Mouse (Mus musculus) CH12.LX (cell line): ENCODE data around the gene Svep1. TPM values are rescaled to one million over a fixed set of nuclear protein-coding genes. Genes with fewer than 3 reads are reported as not detected.

ENCODE experiments used
- DNase-seq: peaks from one replicate; pipeline ENCODE4 v3.0.0-alpha.2; 2013; ENCODE audit errors: extremely low read depth
- H3K27ac ChIP-seq: 2 replicates; pipeline ENCODE4 v1.5.1; 2012; ENCODE audit warnings: low read depth, mild to moderate bottlenecking, control low read depth, moderate library complexity; ENCODE audit not compliant: insufficient read depth
- H3K27me3 ChIP-seq: replicated peaks from 2 replicates; pipeline ENCODE3; 2012; ENCODE audit warnings: inconsistent platforms
- H3K36me3 ChIP-seq, 2 experiments: replicated peaks in 1 of 2; 2 replicates each; pipeline versions ENCODE3 to v1.6.1; 2012; ENCODE audit warnings: inconsistent platforms in 1 of 2, low read length in 1 of 2, mild to moderate bottlenecking in 1 of 2, mixed read lengths in 1 of 2, moderate library complexity in 1 of 2; ENCODE audit not compliant: control insufficient read depth in 1 of 2, insufficient read depth in 1 of 2
- H3K4me1 ChIP-seq, 2 experiments: 2 replicates each; pipeline ENCODE4 v1.6.1; 2012; ENCODE audit warnings: inconsistent platforms in 1 of 2, moderate library complexity in 1 of 2; ENCODE audit not compliant: insufficient read depth in 2 of 2, control insufficient read depth in 1 of 2
- H3K4me2 ChIP-seq: 2 replicates; pipeline ENCODE4 v1.6.1; 2012; ENCODE audit warnings: low read depth, mild to moderate bottlenecking, control low read depth; ENCODE audit not compliant: poor library complexity, insufficient read depth, severe bottlenecking
- H3K4me3 ChIP-seq, 3 experiments: fragments of 150-350 bp in 1 of 3; sonication (generic) in 1 of 3; replicated peaks in 1 of 3; 2 replicates each; pipeline versions ENCODE3 to v1.5.1; 2011 to 2012; ENCODE audit warnings: low read depth in 2 of 3, low read length in 2 of 3, mild to moderate bottlenecking in 2 of 3, moderate library complexity in 2 of 3, control low read depth in 1 of 3, improper control_type of control experiment in 1 of 3, inconsistent platforms in 1 of 3, mixed read lengths in 1 of 3; ENCODE audit not compliant: poor library complexity in 1 of 3
- H3K79me2 ChIP-seq: replicated peaks from 2 replicates; pipeline ENCODE4 v1.6.1; 2012; ENCODE audit warnings: mild to moderate bottlenecking, moderate library complexity; ENCODE audit not compliant: control insufficient read depth, poor library complexity, insufficient read depth, severe bottlenecking; ENCODE audit errors: extremely low read depth
- H3K9ac ChIP-seq: 2 replicates; pipeline ENCODE4 v1.6.1; 2012; ENCODE audit warnings: low read depth, mild to moderate bottlenecking, control low read depth, moderate library complexity; ENCODE audit not compliant: insufficient read depth
- H3K9me3 ChIP-seq: replicated peaks from 2 replicates; pipeline ENCODE3; 2012; ENCODE audit warnings: low read length, inconsistent platforms, mixed read lengths
- BHLHE40 ChIP-seq: IDR thresholded peaks from 2 replicates; pipeline ENCODE4 v1.6.1; 2011; ENCODE audit warnings: mild to moderate bottlenecking, low read depth, low read length, improper control_type of control experiment
- CTCF ChIP-seq, 2 experiments: IDR thresholded peaks in 1 of 2; conservative IDR thresholded peaks in 1 of 2; 2 replicates each; pipeline ENCODE4 v1.5.1; 2011 to 2012; ENCODE audit warnings: low read depth in 2 of 2, low read length in 2 of 2, improper control_type of control experiment in 1 of 2, inconsistent platforms in 1 of 2, mild to moderate bottlenecking in 1 of 2, moderate library complexity in 1 of 2
- E2F4 ChIP-seq: IDR thresholded peaks from 2 replicates; pipeline ENCODE4 v1.6.1; 2011; ENCODE audit warnings: low read depth, low read length, improper control_type of control experiment; ENCODE audit not compliant: insufficient replicate concordance
- ELF1 ChIP-seq: IDR thresholded peaks from 2 replicates; pipeline ENCODE4 v1.6.1; 2014; ENCODE audit warnings: low read depth, mild to moderate bottlenecking, inconsistent platforms, low read length, improper control_type of control experiment
- GABPA ChIP-seq: IDR thresholded peaks from 2 replicates; pipeline ENCODE4 v1.6.1; 2012; ENCODE audit warnings: low read depth, low read length, improper control_type of control experiment, inconsistent platforms; ENCODE audit not compliant: insufficient replicate concordance
- JUND ChIP-seq: conservative IDR thresholded peaks from 2 replicates; pipeline ENCODE4 v1.6.1; 2011; ENCODE audit warnings: low read depth, low read length, improper control_type of control experiment
- MAFK ChIP-seq: IDR thresholded peaks from 2 replicates; pipeline ENCODE4 v1.6.1; 2011; ENCODE audit warnings: low read length, improper control_type of control experiment; ENCODE audit not compliant: insufficient replicate concordance
- MAZ ChIP-seq: IDR thresholded peaks from 2 replicates; pipeline ENCODE4 v1.6.1; 2012; ENCODE audit warnings: low read depth, mild to moderate bottlenecking, inconsistent platforms, low read length, improper control_type of control experiment, moderate library complexity
- MEF2A ChIP-seq: IDR thresholded peaks from 2 replicates; pipeline ENCODE4 v1.6.1; 2014; ENCODE audit warnings: low read depth, mild to moderate bottlenecking, inconsistent platforms, low read length, improper control_type of control experiment, borderline replicate concordance
- NRF1 ChIP-seq: IDR thresholded peaks from 2 replicates; pipeline ENCODE4 v1.6.1; 2014; ENCODE audit warnings: low read depth, mild to moderate bottlenecking, inconsistent platforms, low read length, improper control_type of control experiment, moderate library complexity
- POLR2AphosphoS2 ChIP-seq: IDR thresholded peaks from 2 replicates; pipeline ENCODE4 v1.6.1; 2011; ENCODE audit warnings: low read depth, low read length, improper control_type of control experiment
- RAD21 ChIP-seq: IDR thresholded peaks from 2 replicates; pipeline ENCODE4 v1.6.1; 2011; ENCODE audit warnings: low read depth, mild to moderate bottlenecking, low read length, improper control_type of control experiment, moderate library complexity
- SIN3A ChIP-seq: IDR thresholded peaks from 2 replicates; pipeline ENCODE4 v1.6.1; 2012; ENCODE audit warnings: low read length, improper control_type of control experiment, inconsistent platforms
- SMC3 ChIP-seq: IDR thresholded peaks from 2 replicates; pipeline ENCODE4 v1.6.1; 2011; ENCODE audit warnings: low read depth, low read length, improper control_type of control experiment
- TBP ChIP-seq: conservative IDR thresholded peaks from 2 replicates; pipeline ENCODE4 v1.6.1; 2011; ENCODE audit warnings: low read depth, low read length, improper control_type of control experiment
- UBTF ChIP-seq: IDR thresholded peaks from 2 replicates; pipeline ENCODE4 v1.6.1; 2012; ENCODE audit warnings: low read depth, mild to moderate bottlenecking, inconsistent platforms, low read length, improper control_type of control experiment, moderate library complexity
- USF1 ChIP-seq: IDR thresholded peaks from 2 replicates; pipeline ENCODE4 v1.6.1; 2014; ENCODE audit warnings: low read depth, mild to moderate bottlenecking, inconsistent platforms, low read length, improper control_type of control experiment
- ZC3H11A ChIP-seq: IDR thresholded peaks from 2 replicates; pipeline ENCODE4 v1.6.1; 2012; ENCODE audit warnings: low read depth, mild to moderate bottlenecking, inconsistent platforms, low read length, improper control_type of control experiment
- ZNF384 ChIP-seq: IDR thresholded peaks from 2 replicates; pipeline ENCODE4 v1.6.1; 2012; ENCODE audit warnings: low read depth, low read length, improper control_type of control experiment, inconsistent platforms
- dilution Hi-C: fragments of 300-500 bp; cut with MboI; formaldehyde crosslinking; loops from 2 replicates; pipeline ENCODE4 v1.14.3; 2020; ENCODE audit warnings: low sequenced_read_pairs; ENCODE audit not compliant: extremely low pct_unique_long_range_greater_than_20kb, extremely low pct_ligation_motif_present
- in situ Hi-C: fragments of 300-500 bp; cut with MboI; formaldehyde crosslinking; loops from 3 replicates; pipeline ENCODE4 v1.14.3; 2019; ENCODE audit warnings: low sequenced_read_pairs, low pct_ligation_motif_present, low pct_unique_long_range_greater_than_20kb, mixed read lengths
- polyA plus RNA-seq: library from polyadenylated mRNA; unstranded; fragments of >175 nt; gene quantifications from 2 replicates; pipeline ENCODE4 v1.2.1, GENCODE M21; 2012; ENCODE audit warnings: low read depth; ENCODE audit not compliant: insufficient read length
- total RNA-seq, 2 experiments: library from RNA; depleted of rRNA; stranded (reverse); fragments of 300-350 nt in 1 of 2; fragments of >200 nt in 1 of 2; gene quantifications; 2 replicates each; pipeline ENCODE4 v1.2.3; 2012 to 2014

The Svep1 gene
- total and polyA plus RNA-seq, 3 experiments, result not detected

DNA sequence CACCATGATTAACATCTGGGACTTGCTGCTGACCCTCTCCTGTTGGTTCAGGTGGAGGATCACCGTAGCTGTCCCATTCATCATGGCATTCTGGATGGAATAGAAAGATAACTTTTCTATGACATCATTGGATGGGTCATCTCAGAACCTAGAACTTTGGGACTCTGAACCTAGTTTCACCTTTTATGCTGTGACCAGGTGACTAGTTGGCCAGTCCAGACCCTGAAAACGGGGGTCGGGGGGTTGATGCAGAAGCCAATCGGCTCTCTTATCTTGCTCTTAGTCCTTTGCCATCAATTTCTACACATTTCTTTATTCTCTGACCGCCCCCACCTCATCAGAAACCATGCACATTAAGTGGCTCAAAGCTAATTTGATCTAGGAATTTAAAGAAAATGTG, 197.6 kb downstream of the Svep1 start, which contains the start of gene Txndc8:
TSS of gene Txndc8 (minus strand) at position 101 of the 400 bp plus-strand sequence.
- Histone ChIP-seq H3K27me3 (no peaks in the 10 kb centered on the region), H3K27ac (no peak within 1 kb of the TSS), H3K9ac (no peak within 1 kb of the TSS), H3K9me3 (no peaks in the 10 kb centered on the region), H3K4me1 (no peaks in the 10 kb centered on the region), H3K36me3 (no peaks in the 10 kb centered on the region), H3K4me2 (no peak within 1 kb of the TSS), H3K4me3 (no peak within 1 kb of the TSS), H3K79me2 (no peaks in the 10 kb centered on the region)
- in situ Hi-C loops, result no loop called here
- TF ChIP-seq ZNF384 (no peak), SMC3 (no peak), POLR2AphosphoS2 (no peak), USF1 (no peak), UBTF (no peak), TBP (no peak), ZC3H11A (no peak), MAZ (no peak), JUND (no peak), ELF1 (no peak), GABPA (no peak), BHLHE40 (no peak), RAD21 (no peak), E2F4 (no peak), MAFK (no peak)
- dilution Hi-C loops, result no loop called here
- no peak for DNase-seq

DNA sequence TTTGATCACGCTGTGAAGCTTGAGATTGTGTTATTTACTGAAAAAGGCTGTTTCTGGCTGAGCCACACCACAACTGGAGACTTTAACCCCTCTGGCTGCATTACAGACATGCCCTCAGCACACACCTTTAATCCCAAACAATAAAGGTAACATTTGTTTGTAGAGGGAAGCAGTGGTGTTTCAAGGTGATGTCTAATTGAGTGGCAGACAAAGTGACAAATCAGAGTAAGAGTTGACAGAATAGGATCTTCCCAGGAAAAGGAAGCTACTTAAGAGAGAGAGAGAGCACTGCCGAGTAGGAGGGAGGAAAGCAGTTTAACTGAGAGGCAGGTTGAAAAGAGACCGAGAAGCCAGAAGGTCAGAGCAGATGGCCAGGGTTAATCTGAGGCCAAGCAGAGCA, 203.2 kb downstream of the Svep1 start:
- H3K9ac ChIP-seq, result no peak overlapping the region
- H3K4me1 ChIP-seq, result no peaks in the 10 kb centered on the region
- H3K4me2 ChIP-seq, result no peak overlapping the region
- no peaks in the 10 kb centered on the region for H3K27me3 ChIP-seq
- no peaks in the 10 kb centered on the region for H3K79me2 ChIP-seq
- H3K4me3 ChIP-seq, result no peak overlapping the region
- no peaks in the 10 kb centered on the region for H3K36me3 ChIP-seq
- no peak overlapping the region for H3K27ac ChIP-seq
- in situ Hi-C loops, result no loop called here
- dilution Hi-C loops, result no loop called here
- TF ChIP-seq MEF2A (no peak), SIN3A (no peak), POLR2AphosphoS2 (no peak), JUND (no peak), TBP (no peak), NRF1 (no peak), CTCF (conservative IDR thresholded peaks at IDR 0.05 in 1 of 2, IDR thresholded peaks at IDR 0.05 in 1 of 2; ENCODE audit: low read depth in 2 of 2, low read length in 2 of 2) (no peak)
- H3K9me3 ChIP-seq, result no peaks in the 10 kb centered on the region
- no peak for DNase-seq

Other genes starting within 250 kb of the Svep1 start
- not detected in 2 replicates for gene Txndc8, start 197.7 kb downstream of the Svep1 start, total RNA-seq (2012; rRNA removed)
- not detected in 2 replicates for gene Txndc8, start 197.7 kb downstream of the Svep1 start, total RNA-seq (2014; rRNA removed)
- gene Txndc8, start 197.7 kb downstream of the Svep1 start, polyA plus RNA-seq, result not detected in 2 replicates
- gene Musk, start 79.1 kb upstream of the Svep1 start, total RNA-seq (2012; rRNA removed), result not detected in 2 replicates
- gene Musk, start 79.1 kb upstream of the Svep1 start, total RNA-seq (2014; rRNA removed), result not detected in 2 replicates
- not detected in 2 replicates for gene Musk, start 79.1 kb upstream of the Svep1 start, polyA plus RNA-seq